Mouse (Mus musculus) lung, adult 2 months (tissue): ENCODE data around the gene Trim26.

Experiments
- CTCF ChIP-seq: fragments of 200-500 bp; IDR thresholded peaks from 2 replicates; pipeline ENCODE4 v1.5.1; 2011; ENCODE audit warnings: mild to moderate bottlenecking, low read length, control low read depth; ENCODE audit not compliant: insufficient read depth
- POLR2A ChIP-seq: fragments of 200-500 bp; IDR thresholded peaks from 2 replicates; pipeline ENCODE4 v1.6.1; 2011; ENCODE audit warnings: low read depth, mild to moderate bottlenecking, control low read depth, low read length, borderline replicate concordance; ENCODE audit errors: extremely low read depth

- no peak for TF ChIP-seq CTCF
- TF ChIP-seq POLR2A = no peak
Observed at GRCm38 (mm10) chr17:36835591-36836426, 1.1 kb upstream of the Trim26 start.
